Mouse (Mus musculus): ENCODE data around the gene Spi1.

Spi1 gene

DNA sequence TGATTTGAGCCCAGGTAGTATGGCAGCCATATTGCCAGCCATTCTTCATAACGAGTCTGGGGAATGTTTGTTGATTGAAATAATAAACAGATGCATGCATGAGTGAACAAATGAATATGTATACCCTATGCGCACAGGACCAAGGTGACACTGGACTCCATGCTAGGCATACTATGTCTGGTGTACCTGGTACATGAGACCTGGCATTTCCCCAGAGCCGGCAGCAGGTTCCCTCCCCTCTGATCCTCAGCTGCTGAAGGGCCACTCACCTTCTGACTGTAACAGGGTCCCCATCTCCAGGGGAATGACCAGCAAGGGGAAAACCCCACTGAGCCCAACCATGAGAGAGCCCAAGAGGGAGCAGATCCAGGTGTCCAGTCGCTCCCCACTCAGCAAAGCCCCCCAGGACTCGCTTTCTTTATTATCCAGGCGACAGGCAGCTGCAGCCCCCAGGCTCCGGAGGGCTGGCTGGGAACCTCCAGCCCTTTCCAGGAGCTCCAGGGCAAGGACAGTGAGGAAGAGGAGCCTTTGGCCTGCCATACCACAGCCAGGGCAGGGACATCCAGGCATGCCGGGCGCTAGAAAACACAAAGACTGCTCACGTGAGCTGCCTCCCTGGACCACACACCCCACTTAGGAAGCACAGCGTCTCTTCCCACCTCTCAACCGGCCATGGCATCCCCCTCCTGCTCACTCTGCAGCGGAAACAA, 13.9 kb upstream of the Spi1 start:
- no peak for DNase-seq (ENCODE audit: low spot score)

DNA sequence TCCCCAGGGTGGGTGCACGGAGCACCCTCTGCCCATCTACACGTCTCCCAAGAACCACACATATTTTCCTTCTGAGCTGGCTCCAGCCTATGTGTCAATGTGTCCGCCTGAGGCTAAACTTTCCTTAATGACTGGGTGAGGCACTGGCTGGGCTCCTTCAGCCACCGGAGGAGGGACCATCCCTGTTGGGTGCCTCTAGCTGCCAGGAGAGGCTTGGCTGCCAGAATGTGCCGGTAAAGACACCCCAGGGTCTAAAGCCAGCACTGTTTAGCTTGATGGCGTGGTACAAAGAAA, 13.4 kb upstream of the Spi1 start:
- no peak for DNase-seq (ENCODE audit: low spot score)

DNA sequence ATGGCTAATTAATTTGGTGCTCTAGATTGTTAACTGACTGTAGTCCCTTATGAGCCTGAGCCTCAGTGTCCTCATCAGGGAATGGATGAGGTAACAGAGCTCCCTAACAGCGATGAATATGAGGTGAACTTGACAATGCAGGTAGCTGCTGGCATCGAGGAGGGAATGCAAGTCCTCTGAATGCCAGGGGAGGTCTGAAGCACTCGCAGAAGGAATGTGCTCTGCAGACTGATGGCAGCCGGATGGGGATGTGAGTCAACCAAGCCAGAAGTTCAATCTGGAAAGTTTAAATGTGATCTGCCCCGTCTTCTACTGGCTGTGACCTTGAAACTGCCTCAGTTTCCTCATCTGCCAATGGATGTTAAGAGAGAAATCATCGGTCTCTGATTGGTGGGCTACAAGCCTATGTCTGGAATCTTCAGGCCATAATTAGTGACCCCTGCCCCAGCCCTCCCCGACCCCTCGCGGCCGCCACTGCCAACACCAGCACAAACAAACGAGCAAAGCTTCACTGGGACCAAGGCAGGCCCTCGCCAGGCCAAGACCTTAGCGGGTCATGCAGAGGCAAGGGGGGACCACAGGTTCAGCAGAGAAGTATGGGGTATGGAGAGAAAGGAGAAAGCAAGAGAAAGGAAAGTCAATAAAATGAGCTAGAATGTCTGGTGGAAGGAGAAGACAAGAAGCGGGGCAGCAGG, 12.7 kb upstream of the Spi1 start:
- no peak for DNase-seq (ENCODE audit: low spot score)

DNA sequence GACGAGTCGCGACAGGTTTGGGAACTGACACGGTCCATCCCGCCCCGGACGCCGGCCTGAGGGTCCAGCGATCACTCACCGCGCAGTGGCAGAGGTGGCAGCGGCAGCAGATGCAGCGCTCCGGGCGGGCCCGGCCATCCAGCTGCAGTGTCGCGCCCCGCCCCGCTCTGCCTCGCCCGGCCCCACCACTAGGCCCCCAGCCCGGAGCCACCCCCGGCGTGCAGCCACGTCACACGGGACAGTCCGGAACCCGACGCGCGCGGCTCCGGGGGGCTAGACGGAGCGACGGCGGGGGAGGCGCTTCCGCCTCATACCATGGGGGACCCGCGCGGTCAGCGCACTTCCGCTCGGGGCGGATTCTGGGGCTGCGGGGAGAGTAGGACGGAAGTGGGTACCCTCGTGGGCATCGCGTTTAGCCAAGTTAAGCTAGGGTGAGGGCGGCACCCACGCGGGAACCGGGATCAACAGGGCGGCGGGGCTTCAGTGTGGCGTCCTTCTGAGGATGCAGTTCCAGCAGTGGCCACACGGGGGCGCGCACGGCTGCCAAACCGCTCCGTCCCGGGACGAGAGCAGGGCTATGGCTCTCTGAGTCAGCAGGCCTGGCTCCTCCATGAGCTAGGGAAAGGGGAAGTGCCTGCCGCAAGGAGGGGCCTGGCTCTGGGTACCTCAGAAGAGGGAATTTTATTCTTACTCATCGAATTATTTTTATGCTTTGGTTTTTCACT, 12.0 kb upstream of the Spi1 start, which contains the start of gene Slc39a13:
Slc39a13 (minus strand) TSS at position 342 of the 725 bp plus-strand sequence.
- peak; percentile 96 for DNase-seq (ENCODE audit: low spot score)

DNA sequence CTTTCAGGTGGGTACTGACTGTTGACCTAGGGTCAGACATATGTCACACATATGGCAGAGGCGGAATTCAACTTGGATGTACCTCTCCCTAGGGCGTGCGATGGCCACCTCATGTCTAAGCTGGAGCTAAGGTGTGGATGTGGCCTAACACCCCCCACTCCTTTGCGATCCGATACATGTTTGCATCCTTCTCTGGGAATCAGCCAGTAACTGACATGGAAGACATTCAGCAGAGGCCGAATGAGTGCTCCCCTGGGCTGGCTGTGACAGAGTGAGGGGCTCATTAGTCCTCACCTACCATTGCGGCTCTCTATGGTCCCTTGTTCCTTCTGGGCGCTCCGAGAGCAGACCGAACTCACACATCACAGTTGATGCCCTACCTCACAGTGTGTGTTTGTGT, 11.1 kb upstream of the Spi1 start:
- DNase-seq (ENCODE audit: low spot score) = no peak

DNA sequence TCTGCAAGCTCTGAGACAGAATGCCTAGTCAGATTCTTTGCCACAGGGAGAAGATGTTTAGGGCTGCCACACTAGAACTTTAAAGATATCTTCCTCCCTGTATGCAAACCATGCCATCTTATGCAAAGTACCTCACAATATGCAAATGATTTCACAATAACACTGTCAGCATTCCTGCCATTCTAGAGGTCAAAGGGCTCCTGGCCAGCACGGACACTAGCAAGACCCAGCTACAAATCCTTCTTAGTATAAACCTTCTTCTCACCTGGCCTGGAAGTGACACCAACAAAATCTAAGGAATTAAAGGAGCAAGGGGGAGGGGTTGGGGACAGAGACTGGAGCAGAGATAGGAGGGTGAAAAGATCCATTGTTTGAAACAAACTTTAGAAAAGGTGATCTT, 10.1 kb upstream of the Spi1 start:
- DNase-seq (ENCODE audit: low spot score) = no peak

DNA sequence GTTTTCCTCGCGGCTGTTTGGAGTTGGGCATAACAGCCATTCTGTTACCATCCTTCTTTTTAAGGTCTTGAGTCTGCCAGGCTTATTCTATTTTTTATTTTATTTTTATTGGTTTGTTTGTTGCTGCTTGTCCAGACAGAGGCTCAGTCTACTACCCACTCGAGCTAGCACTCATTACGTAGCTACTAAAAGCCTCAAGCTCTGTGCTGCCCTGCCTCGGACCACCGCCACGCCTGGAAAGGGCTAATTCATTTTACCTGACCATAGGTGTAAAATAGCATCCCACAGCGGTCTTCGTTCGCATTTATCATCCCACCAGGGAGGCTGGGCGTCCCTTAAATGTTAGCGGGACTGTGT, 4.3 kb upstream of the Spi1 start:
- no peak for DNase-seq (ENCODE audit: low spot score)

DNA sequence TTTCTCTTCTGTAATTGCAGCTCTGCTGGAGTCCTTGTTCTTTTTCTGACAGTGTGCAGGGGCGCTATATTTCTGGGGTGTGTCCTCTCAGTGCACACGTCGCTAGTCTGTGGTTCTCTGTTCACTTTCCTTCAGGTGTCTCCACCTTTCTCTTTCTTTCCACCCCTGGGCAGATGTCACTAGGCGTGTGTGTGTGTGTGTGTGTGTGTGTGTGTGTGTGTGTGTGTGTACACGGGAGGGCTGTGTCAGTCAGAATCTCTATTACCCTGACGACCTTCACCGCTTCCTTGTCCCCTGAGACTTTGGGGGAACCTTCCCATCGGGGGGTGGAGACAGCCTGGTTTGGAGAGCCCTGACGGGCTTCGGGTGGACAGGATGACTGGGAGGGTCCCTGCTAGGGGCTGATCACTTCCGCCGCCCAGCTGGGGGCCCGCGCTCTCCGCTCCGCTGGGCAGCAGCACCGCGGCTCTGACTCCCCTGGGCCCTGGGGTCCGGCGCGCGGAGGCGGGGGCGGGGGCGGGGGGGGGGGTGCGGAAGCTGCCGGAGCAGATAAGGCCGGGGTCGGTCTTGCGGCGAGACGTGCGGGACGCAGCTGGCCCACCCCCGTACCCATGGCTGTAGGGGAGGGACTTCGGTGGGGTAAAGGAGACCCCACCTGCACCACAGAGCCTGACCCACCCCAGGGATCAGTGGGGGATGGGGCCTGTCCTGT, 3.7 kb upstream of the Spi1 start:
- peak; percentile 56 for DNase-seq (ENCODE audit: low spot score)

DNA sequence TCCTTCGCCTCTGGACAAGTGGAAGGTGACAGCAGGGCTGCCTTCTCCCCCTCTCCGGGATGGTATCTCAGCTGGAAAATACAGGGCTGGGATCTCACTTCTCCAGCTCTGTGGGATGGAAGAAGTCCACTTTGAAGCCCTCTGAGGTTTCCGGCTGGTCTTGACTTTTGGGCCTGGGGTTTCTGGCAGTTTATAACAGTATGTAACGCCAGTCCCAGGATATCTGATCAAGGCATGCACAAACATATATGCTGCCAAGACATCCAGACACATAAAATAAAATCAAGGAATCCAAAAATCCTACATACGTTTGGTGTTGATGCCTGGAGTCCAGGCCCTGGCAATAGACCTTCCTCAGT, 3.2 kb upstream of the Spi1 start:
- no peak for DNase-seq (ENCODE audit: low spot score)

DNA sequence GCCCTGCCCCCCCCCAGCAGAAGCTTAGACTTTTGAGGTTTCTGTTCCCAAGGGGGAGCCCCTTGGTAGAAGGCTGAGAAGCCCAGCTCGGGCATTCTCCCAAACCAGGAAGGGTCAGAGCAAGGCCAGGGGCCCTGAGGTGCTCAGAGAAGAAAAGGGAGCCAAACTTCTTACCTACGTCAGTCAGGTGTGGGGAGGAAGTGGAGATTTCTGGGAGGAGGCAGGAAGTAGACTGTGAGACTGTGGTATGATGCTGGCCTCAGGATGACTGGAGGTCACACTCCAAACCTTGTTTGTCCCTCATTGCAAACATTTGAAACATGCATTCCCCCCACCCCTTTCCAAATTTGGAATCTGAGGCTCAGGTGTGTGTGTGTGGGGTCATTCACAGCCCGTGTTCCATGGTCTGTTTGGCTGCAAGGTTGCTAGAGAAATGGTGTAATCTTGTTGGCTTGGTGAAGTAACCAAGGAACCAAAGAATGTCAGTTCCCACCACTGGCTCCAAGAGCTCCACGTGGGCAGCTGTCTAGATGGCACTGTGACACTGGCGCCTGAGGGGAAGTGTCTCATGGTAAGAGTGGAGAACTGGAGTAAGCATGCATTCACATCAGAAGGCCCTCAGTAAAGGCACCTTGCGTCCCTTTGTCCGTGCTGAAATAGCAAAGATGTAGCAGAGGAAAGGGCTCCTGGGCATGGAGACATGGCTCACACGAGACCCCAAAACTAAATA, 1.2 kb upstream of the Spi1 start:
- peak; percentile 62 for DNase-seq (ENCODE audit: low spot score)

DNA sequence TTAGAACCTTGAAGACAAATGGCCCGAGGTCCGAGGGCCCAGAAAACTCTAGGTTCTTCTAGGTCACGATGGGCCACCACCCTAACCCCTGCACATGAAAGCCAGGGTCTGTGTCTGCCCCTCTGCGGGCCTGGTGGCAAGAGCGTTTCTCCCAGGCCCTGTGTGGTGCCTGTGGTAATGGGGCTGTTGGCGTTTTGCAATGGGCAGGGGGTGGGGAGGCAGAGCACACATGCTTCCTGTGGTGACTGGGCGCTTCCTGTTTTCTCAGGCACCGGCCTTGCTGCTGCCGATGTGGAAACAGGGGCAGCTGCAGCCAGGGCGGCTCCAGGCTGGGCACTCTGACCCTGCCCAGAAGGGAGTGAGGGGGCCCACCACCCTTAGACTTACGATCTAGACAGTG, 654 bp downstream of the Spi1 start:
- peak; percentile 75 for DNase-seq (ENCODE audit: low spot score)

DNA sequence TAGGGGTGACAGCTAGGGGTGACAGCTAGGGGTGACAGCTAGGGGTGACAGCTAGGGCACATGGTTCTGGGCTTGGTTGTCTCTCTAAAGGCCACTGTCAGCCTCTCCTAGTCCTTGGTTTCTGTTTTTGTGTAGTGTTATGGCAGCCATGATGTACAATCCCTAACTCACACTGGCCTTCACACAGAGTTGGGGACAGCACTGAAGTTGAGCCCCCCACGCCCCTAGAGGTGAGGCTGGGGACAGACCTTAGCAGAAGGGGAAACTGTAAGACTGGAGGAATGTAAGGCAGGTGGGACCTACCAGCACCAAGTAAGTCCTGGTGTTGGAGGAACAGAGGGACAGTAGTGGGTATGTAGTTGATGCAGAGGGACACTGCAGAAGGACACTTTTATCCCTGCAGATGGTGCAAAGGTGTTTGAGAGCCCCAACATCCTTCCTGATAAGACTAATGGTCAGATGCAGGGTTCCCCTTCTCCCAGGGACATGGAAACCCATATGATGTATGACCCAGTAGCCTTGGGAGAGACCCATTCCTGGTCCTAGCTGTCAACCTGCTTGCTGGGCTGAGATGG, 1.3 kb downstream of the Spi1 start:
- no peak for DNase-seq (ENCODE audit: low spot score)

DNA sequence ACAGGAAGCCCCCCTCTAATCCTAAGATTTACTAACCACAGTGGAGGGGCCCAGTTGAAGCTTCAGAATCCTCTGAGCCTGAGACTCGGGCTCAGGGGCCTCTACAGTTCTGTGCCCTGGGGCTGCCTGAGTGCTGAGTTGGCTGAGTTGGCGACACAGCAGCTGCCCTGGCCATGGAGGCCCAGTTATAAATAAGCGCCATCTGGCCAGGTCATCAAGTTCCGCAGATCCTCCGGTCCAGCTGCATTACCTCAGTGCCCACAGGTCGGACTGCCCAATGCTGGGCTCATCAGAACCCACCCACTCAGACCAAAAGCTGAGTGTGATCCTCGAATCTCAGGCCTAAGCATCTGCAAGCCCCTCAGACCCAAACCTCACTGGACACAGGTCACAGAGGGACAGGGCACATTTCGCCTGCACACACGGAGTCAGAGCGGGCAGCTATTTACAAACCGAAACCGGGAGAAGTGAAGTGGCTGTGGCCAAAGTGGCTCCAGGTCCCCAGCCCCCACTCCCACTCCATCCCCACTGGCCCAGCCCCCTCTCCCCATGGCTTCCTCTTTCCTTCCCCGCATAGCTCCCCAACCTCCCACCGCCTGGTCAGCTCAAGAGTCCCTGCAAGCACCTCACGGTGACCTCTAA, 2.1 kb downstream of the Spi1 start:
- no peak for DNase-seq (ENCODE audit: low spot score)

DNA sequence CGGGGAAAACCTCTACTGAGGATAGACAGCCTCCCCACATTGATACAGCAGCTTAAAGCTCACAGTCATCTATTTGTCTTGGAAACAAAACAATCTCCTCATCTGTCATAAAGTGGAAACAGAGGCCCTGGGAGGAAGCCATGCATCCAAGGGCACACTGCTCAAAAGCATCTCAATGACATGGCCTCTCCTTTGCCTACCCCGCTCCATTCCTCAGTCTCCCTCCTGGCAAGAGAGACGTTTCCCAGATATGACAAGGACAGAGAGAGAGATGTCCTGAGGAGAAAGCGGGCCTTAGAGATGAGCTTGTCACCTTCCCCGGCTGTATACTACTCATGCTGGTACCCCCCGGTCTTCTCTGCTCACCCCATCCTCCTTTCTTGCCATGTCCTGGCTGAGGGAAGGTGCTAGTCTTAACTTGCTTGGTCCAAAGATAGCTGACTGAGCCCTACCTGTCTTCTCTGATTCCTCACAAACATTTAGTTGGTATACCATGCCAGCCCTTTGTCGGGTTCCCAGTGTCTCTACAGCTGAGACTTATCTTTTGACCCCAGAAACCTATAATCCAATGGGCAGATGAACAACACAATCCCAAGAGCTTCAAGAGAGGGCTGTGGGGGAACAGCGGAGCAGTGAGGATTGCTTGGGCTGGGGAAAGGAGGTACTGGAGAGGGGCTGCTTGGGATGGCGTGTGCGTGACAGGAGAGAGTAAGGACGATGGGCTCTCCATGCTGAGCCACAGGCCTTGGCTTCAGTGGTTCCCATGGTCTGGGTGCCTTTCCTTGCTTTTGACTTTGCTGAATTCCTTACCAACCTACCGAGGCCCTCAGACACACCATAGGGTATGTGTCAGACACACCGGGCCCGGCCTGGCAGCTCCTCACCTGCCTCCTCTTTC, 3.6 kb downstream of the Spi1 start:
- DNase-seq (ENCODE audit: low spot score) = no peak

DNA sequence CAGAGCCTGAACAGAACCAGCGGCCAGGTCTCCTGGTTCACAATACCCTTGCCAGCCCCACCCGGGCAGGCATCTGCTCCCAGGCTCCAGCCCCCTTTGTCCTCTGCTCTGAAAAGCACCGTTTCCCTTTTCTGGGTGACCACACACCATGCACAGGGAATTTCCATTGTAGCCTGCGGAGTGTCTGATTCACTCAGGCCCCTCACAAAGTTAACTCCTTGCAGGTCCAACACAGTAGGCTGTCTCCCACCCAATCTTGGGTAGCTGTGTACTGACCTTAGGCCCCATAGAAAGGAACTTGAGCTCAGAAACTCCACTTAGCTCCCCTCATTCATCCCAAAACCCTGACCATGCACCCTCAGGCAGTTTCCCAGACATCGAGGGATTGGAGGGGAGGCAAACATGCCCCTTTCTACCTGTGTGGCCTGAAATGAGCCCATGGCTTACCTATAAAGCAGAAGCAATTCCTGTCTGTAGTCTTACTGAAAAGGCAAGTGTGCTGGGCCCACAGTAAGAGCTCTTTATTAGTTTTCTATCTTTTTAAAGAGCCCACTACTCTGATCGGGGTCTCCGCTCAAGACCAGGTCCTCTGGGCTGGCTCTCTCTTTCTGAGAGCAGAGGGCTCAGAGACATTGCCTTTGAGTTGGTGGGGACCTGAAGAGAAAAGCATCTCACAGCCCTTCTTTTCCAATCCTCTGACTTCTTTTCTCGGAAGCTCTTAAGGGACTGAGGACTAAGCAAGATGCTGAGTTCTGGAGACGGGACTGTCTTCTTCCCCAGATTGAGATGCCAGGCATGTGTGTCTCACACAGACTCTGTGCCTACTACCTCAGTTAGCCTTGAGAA, 4.4 kb downstream of the Spi1 start:
- DNase-seq (ENCODE audit: low spot score) = no peak

DNA sequence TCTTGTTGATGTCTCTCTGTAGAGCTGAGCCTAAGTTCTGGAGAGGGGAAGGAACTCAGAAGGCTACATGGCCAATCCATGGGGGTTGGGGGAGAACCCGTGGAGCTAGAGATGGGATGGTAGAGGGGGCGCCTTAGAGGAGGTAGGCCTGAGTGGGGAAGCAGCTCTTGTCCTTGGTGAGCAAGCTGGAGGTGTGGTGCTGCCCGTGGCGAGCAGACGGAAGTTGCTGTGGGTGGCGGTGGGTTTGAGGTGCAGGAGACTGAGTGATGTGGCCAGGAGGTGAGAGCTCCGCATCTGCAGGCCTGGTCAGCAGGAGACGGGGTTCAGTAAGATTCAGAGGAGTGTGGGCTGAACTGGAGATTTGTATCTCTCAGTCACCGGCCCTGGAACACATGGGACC, 5.3 kb downstream of the Spi1 start:
- no peak for DNase-seq (ENCODE audit: low spot score)

DNA sequence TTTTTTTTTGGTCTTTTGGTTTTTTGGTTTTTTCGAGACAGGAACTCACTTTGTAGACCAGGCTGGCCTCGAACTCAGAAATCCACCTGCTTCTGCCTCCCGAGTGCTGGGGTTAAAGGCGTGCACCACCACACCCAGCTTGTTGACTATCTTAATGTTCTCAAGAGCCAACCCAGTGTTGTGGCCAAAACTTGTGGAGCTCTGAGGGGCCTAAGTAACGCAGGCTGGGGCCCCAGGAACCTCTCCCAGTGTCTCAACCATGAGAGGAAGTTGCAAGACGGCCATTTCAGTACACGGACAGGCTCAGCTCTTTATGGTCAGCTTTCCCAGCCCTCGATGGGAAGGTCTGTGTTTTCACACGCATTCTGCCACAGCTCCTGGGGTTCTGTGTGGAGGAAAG, 6.8 kb downstream of the Spi1 start:
- no peak for DNase-seq (ENCODE audit: low spot score)

DNA sequence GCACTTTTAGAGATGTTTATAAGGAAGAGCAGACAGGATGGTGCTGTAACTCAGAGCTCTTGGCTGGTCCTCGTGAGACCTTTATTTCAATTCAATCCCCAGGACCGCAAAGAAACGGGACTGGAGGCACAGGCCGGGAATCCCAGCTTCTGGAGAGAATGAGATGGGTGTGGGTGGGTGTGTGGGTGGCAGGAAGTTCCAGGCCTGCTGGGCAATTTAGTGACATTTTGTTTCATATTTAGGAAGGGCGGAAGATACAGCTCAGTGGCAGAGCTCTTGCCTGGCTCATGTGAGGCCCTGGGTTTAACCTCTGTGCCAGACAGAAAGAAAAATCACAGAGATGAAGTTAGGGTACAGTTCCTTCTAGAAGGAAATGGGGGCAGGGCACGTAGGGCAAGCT, 8.0 kb downstream of the Spi1 start:
- no peak for DNase-seq (ENCODE audit: low spot score)

DNA sequence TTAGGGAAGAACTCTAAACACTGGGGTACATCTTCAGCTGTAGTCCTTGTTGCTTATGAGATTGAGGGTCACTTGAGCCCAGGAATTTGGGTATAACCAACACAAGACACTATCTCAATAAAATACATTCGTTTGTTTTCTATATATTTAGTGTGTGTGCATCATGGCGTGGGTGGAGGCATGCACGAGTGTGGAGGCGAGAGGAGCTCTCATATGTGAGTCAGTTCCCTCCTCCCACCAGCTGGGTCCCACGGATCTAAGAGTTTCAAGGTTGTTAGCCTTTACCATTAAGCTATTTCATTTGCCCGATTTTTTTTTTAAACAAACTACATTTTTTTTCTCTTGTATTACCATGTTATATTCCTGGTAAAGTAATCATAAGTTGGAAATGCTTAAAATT, 8.6 kb downstream of the Spi1 start:
- no peak for DNase-seq (ENCODE audit: low spot score)

All from T-cell, adult 2 months (primary cell).